Mouse (Mus musculus) olfactory bulb, adult 2 months (tissue): ENCODE measurements around the gene Tnnc2. TPM values are rescaled to one million over a fixed set of nuclear protein-coding genes. Genes with fewer than 3 reads are reported as not detected.
A peak's percentile ranks its signal among the peaks of the same experiment; 100 is the strongest.

ENCODE experiments used
- H3K27ac ChIP-seq: fragments of 200-500 bp; 2 replicates; pipeline ENCODE4 v1.5.1; 2012; ENCODE audit warnings: low read depth, low read length; ENCODE audit not compliant: insufficient read depth
- H3K4me1 ChIP-seq: fragments of 200-500 bp; 2 replicates; pipeline ENCODE4 v1.6.1; 2012; ENCODE audit warnings: low read length; ENCODE audit not compliant: control insufficient read depth, insufficient read depth
- H3K4me3 ChIP-seq: fragments of 200-500 bp; 2 replicates; pipeline ENCODE4 v1.5.1; 2012; ENCODE audit warnings: mild to moderate bottlenecking, low read depth, low read length, moderate library complexity; ENCODE audit not compliant: insufficient read depth
- CTCF ChIP-seq: fragments of 200-500 bp; IDR thresholded peaks from 2 replicates; pipeline ENCODE4 v1.5.1; 2012; ENCODE audit warnings: low read depth, mild to moderate bottlenecking, low read length, moderate library complexity; ENCODE audit not compliant: insufficient read depth
- POLR2A ChIP-seq: fragments of 200-500 bp; IDR thresholded peaks from 2 replicates; pipeline ENCODE4 v1.6.1; 2012; ENCODE audit warnings: mild to moderate bottlenecking, low read depth, low read length, moderate library complexity; ENCODE audit not compliant: insufficient read depth
- WGBS: fragments of 180-500 bp; shearing (Covaris S2); methylation state at CpG from one replicate; pipeline ENCODE4 v1.1.7; 2018; 5-methylcytosine and 5-hydroxymethylcytosine counted together
- polyA plus RNA-seq: library from polyadenylated mRNA; stranded (reverse); fragments of >200 nt; gene quantifications from 2 replicates; pipeline ENCODE4 v1.2.4, GENCODE M21; 2012; ENCODE audit warnings: low replicate concordance; ENCODE audit not compliant: missing spikeins, insufficient read depth, insufficient read length

The Tnnc2 gene
- polyA plus RNA-seq, 1 experiment, result not detected

GRCm38 (mm10) chr2:164817703-164818102, 37.9 kb upstream of the Tnnc2 start:
- TF ChIP-seq POLR2A, result no peak
- TF ChIP-seq CTCF, result no peak
- Histone ChIP-seq H3K4me1 (peaks cover 5% of the 10 kb centered on the region), H3K27ac (no peak overlapping the region), H3K4me3 (no peak overlapping the region)
- 79% methylated on average over 5 of the region's 5 CpGs for WGBS

GRCm38 (mm10) chr2:164817206-164817605, 37.4 kb upstream of the Tnnc2 start:
- TF ChIP-seq CTCF, result no peak
- no peak for TF ChIP-seq POLR2A
- WGBS, result 86% methylated on average over 6 of the region's 6 CpGs
- H3K4me3 ChIP-seq, result no peak overlapping the region
- no peak overlapping the region for H3K27ac ChIP-seq
- H3K4me1 ChIP-seq, result peaks cover 5% of the 10 kb centered on the region

- Histone ChIP-seq H3K4me1 (peaks cover 5% of the 10 kb centered on the region), H3K4me3 (no peak overlapping the region), H3K27ac (no peak overlapping the region)
- 86% methylated on average over 8 of the region's 8 CpGs for WGBS
- no peak for TF ChIP-seq CTCF
Measured at GRCm38 (mm10) chr2:164815821-164816220, 36.1 kb upstream of the Tnnc2 start.

GRCm38 (mm10) chr2:164815348-164815747, 35.6 kb upstream of the Tnnc2 start:
- WGBS, result 91% methylated on average over 5 of the region's 5 CpGs
- Histone ChIP-seq H3K4me1 (peaks cover 5% of the 10 kb centered on the region), H3K27ac (no peak overlapping the region), H3K4me3 (no peak overlapping the region)
- TF ChIP-seq POLR2A (no peak), CTCF (no peak)

GRCm38 (mm10) chr2:164813557-164813956, 33.8 kb upstream of the Tnnc2 start:
- no peak overlapping the region for H3K4me3 ChIP-seq
- H3K4me1 ChIP-seq, result peaks cover 5% of the 10 kb centered on the region
- 68% methylated on average over 2 of the region's 2 CpGs for WGBS
- TF ChIP-seq POLR2A, result no peak
- TF ChIP-seq CTCF, result no peak
- no peak overlapping the region for H3K27ac ChIP-seq

- no peak overlapping the region for H3K4me3 ChIP-seq
- no peak for TF ChIP-seq POLR2A
- no peak for TF ChIP-seq CTCF
- H3K4me1 ChIP-seq, result peaks cover 16% of the 10 kb centered on the region
- no peak overlapping the region for H3K27ac ChIP-seq
- WGBS, result 82% methylated on average over 7 of the region's 7 CpGs
Measured at GRCm38 (mm10) chr2:164806614-164807013, 26.8 kb upstream of the Tnnc2 start.

GRCm38 (mm10) chr2:164805332-164805718, 25.6 kb upstream of the Tnnc2 start:
- Histone ChIP-seq H3K4me3 (peak overlapping the region; percentile 82), H3K4me1 (peaks cover 16% of the 10 kb centered on the region), H3K27ac (peak overlapping the region; percentile 60; the same call in 1 of the 2 replicates)
- no peak for TF ChIP-seq CTCF
- no peak for TF ChIP-seq POLR2A
- WGBS, result under 1% methylated on average over 21 of the region's 21 CpGs

- WGBS, result under 1% methylated on average over 47 of the region's 47 CpGs
Measured at GRCm38 (mm10) chr2:164804533-164805331, 25.0 kb upstream of the Tnnc2 start, which contains the start of the genes Acot8 and Zswim3. TSS of gene Acot8 (minus strand) at chr2:164804882. TSS of gene Zswim3 (plus strand) at chr2:164805098.

GRCm38 (mm10) chr2:164803921-164804313, 24.1 kb upstream of the Tnnc2 start:
- peak overlapping the region; percentile 74 for H3K4me3 ChIP-seq
- 38% methylated on average over 1 of the region's 1 CpGs for WGBS
- no peak overlapping the region for H3K27ac ChIP-seq
- H3K4me1 ChIP-seq, result peaks cover 16% of the 10 kb centered on the region
- TF ChIP-seq CTCF, result no peak
- no peak for TF ChIP-seq POLR2A

More at GRCm38 (mm10) chr2:164804533-164805331, 25.0 kb upstream of the Tnnc2 start, which contains the start of the genes Acot8 and Zswim3:
- Histone ChIP-seq H3K27ac (peak within 1 kb of the TSS; percentile 60), H3K4me3 (peak within 1 kb of the TSS; percentile 82), H3K4me1 (peaks cover 16% of the 10 kb centered on the region)
- TF ChIP-seq CTCF, result no peak
- TF ChIP-seq POLR2A, result peak; percentile 86
